Mouse (Mus musculus) spleen, adult 2 months (tissue): ENCODE measurements at regions not wholly inside any gene's neighbourhood (a gene's known extent, or its start where the extent isn't known, plus 50 kb on each side); places are given as distances from the start of the nearest gene placed in this dataset.

Experiments used
- CTCF ChIP-seq: fragments of 200-500 bp; IDR thresholded peaks from 2 replicates; pipeline ENCODE4 v1.5.1; 2011; ENCODE audit warnings: mild to moderate bottlenecking, inconsistent platforms; ENCODE audit not compliant: insufficient read depth, insufficient read length, insufficient replicate concordance; ENCODE audit errors: extremely low read depth
- POLR2A ChIP-seq: fragments of 200-500 bp; IDR thresholded peaks from 2 replicates; pipeline ENCODE4 v1.6.1; 2011; ENCODE audit warnings: low read depth, low read length, inconsistent platforms

GRCm38 (mm10) chr14:60533452-60534224 is 100.2 kb upstream of the Spata13 start:
- TF ChIP-seq POLR2A, result no peak
- no peak for TF ChIP-seq CTCF
